Mouse (Mus musculus) limb, embryonic 11.5 days (tissue): ENCODE results near the gene Dpep3. TPM values are rescaled to one million over a fixed set of nuclear protein-coding genes. Genes with fewer than 3 reads are reported as not detected.
"Not testable (repeated sequence)": the region's sequence is repeated elsewhere in the genome, so short reads cannot be mapped to it uniquely, and the experiment has no call there.

Experiments used
- ATAC-seq: fragments of 200-750 bp; cut with Nextera tagmentation; 2 replicates; pipeline ENCODE4 v1.8.0; 2017; ENCODE audit warnings: low read depth; ENCODE audit not compliant: insufficient number of reproducible peaks, low FRiP score, low TSS enrichment
- DNase-seq: peaks from one replicate; pipeline ENCODE4 v3.0.0-alpha.2; 2015; ENCODE audit warnings: low spot score
- H3K27ac ChIP-seq: fragments of 300-500 bp; sonication (generic); replicated peaks from 2 replicates; pipeline ENCODE4 v1.5.1; 2014; ENCODE audit warnings: low read depth, mild to moderate bottlenecking, low read length
- H3K27me3 ChIP-seq: fragments of 300-500 bp; sonication (generic); 2 replicates; pipeline ENCODE4 v1.6.1; 2014; ENCODE audit warnings: mild to moderate bottlenecking, low read length, mixed read lengths; ENCODE audit not compliant: control insufficient read depth, insufficient read depth
- H3K36me3 ChIP-seq: fragments of 300-500 bp; sonication (generic); 2 replicates; pipeline ENCODE4 v1.6.1; 2014; ENCODE audit warnings: mild to moderate bottlenecking, low read length, moderate library complexity, mixed read lengths; ENCODE audit not compliant: control insufficient read depth, insufficient read depth
- H3K4me1 ChIP-seq: fragments of 300-500 bp; sonication (generic); 2 replicates; pipeline ENCODE4 v1.6.1; 2014; ENCODE audit warnings: low read length, mixed read lengths; ENCODE audit not compliant: control insufficient read depth, insufficient read depth
- H3K4me2 ChIP-seq: fragments of 300-500 bp; sonication (generic); 2 replicates; pipeline ENCODE4 v1.6.1; 2014; ENCODE audit warnings: low read depth, mild to moderate bottlenecking, moderate library complexity; ENCODE audit not compliant: severe bottlenecking
- H3K4me3 ChIP-seq: fragments of 300-500 bp; sonication (generic); 2 replicates; pipeline ENCODE4 v1.5.1; 2014; ENCODE audit warnings: low read depth, low read length
- H3K9ac ChIP-seq: fragments of 300-500 bp; sonication (generic); 2 replicates; pipeline ENCODE4 v1.6.1; 2014; ENCODE audit warnings: mild to moderate bottlenecking, low read length
- H3K9me3 ChIP-seq: fragments of 300-500 bp; sonication (generic); 2 replicates; pipeline ENCODE4 v1.6.1; 2016; ENCODE audit warnings: low read length; ENCODE audit not compliant: control insufficient read depth
- WGBS: fragments of 180-500 bp; shearing (Covaris S2); extraction: QIAGEN DNeasy Blood & Tissue Kit; methylation state at CpG from one replicate; pipeline ENCODE4 v1.1.7; 2014; 5-methylcytosine and 5-hydroxymethylcytosine counted together
- polyA plus RNA-seq: library from polyadenylated mRNA; unstranded; fragments of >200 nt; fragmentation: Nextera tagmentation; extraction: Ambion mirVana; gene quantifications from 2 replicates; pipeline ENCODE4 v1.2.1, GENCODE M21; 2014

Gene Dpep3
- polyA plus RNA-seq, 1 experiment from 2014 or later: not detected

DNA sequence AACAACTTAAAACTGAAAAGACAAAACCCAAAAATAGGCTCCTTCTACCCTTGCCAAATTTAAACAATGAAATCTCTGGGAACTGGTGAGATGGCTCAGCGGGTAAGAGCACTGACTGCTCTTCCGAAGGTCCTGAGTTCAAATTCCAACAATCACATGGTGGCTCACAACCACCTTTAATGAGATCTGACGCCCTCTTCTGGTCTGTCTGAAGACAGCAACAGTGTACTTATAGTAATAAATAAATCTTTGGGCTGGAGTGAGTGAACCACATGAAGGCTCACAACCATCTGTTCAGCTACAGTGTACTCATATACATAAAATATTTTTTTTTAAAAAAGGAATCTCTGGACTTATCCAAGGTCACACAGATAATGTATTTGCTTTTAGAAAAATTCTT lies 28.7 kb upstream of the Dpep3 start:
- WGBS: 68% methylated on average over 3 of the region's 3 CpGs
- not testable (repeated sequence) for DNase-seq, H3K36me3 ChIP-seq, H3K27me3 ChIP-seq, H3K27ac ChIP-seq, H3K9me3 ChIP-seq, H3K4me1 ChIP-seq, H3K9ac ChIP-seq, H3K4me3 ChIP-seq, ATAC-seq, H3K4me2 ChIP-seq

- WGBS: 79% methylated on average over 3 of the region's 3 CpGs
These were observed 27.9 kb upstream of the Dpep3 start for GRCm38 (mm10) chr8:106007135-106007534.

DNA sequence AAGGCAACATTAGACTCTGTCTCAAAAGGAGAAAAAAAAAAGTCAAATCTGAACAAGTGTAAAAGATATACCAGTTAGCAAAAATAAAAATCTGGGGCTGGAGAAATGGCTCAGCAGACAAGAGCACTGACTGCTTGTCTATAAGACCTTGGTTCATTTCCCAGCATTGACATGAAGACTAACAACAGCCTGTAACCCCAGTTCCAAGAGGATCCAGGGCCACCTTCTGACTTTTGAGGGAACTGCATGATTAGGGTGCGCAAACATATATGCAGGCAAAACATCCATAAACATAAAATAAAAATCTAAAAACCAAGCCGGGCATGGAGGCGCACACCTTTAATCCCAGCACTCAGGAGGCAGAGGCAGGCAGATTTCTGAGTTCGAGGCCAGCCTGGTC lies 27.2 kb upstream of the Dpep3 start:
- WGBS: 86% methylated on average over 4 of the region's 4 CpGs
- H3K4me2 ChIP-seq: no peak overlapping the region
- H3K9ac ChIP-seq: no peak overlapping the region
- H3K27me3 ChIP-seq: no peaks in the 10 kb centered on the region
- DNase-seq: no peak
- H3K36me3 ChIP-seq: peaks cover 7% of the 10 kb centered on the region; the same call in 1 of the 2 replicates
- peaks cover 4% of the 10 kb centered on the region; the same call in 1 of the 2 replicates for H3K4me1 ChIP-seq
- H3K27ac ChIP-seq: no peak overlapping the region
- no peaks in the 10 kb centered on the region for H3K9me3 ChIP-seq
- ATAC-seq: no peak
- H3K4me3 ChIP-seq: no peak overlapping the region

More at GRCm38 (mm10) chr8:106007135-106007534, 27.9 kb upstream of the Dpep3 start:
- H3K4me3 ChIP-seq: no peak overlapping the region
- H3K27ac ChIP-seq: no peak overlapping the region
- H3K36me3 ChIP-seq: peaks cover 7% of the 10 kb centered on the region; the same call in 1 of the 2 replicates
- no peak overlapping the region for H3K4me2 ChIP-seq
- DNase-seq (no peak), ATAC-seq (no peak)
- H3K27me3 ChIP-seq: no peaks in the 10 kb centered on the region
- peaks cover 8% of the 10 kb centered on the region for H3K4me1 ChIP-seq
- no peaks in the 10 kb centered on the region for H3K9me3 ChIP-seq
- H3K9ac ChIP-seq: no peak overlapping the region

DNA sequence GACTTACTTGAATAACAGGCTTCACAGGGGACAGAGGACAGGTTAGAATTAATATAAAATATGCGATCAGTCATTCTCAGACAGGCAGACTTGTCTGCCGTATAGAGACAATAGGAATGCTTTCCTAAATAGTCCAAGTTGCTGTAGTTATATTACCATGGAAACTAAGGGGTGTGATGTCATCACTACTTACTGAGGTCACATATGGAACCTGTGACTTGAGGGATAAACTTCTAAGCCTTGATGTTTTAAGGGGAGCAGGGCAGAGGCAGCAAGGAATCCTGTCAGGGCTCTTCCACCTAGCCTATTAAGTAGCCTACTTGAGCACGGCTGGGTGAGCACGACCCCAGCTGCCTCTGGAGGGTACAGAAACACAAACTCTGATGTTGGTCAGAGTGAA lies 26.6 kb upstream of the Dpep3 start, which contains the start of gene Dpep2nb:
Gene Dpep2nb (minus strand): TSS at position 101 of the 400 bp plus-strand sequence.
- Histone ChIP-seq H3K9ac (no peak within 1 kb of the TSS), H3K9me3 (no peaks in the 10 kb centered on the region), H3K4me1 (peaks cover 4% of the 10 kb centered on the region; the same call in 1 of the 2 replicates), H3K4me2 (no peak within 1 kb of the TSS), H3K27ac (no peak within 1 kb of the TSS), H3K27me3 (no peaks in the 10 kb centered on the region), H3K36me3 (peaks cover 7% of the 10 kb centered on the region; the same call in 1 of the 2 replicates), H3K4me3 (no peak within 1 kb of the TSS)
- ATAC-seq: no peak
- no peak for DNase-seq
- 81% methylated on average over 4 of the region's 4 CpGs for WGBS

- Histone ChIP-seq H3K9ac (no peak overlapping the region), H3K4me1 (no peaks in the 10 kb centered on the region), H3K9me3 (no peaks in the 10 kb centered on the region), H3K27me3 (no peaks in the 10 kb centered on the region), H3K4me3 (no peak overlapping the region), H3K36me3 (peaks cover 1% of the 10 kb centered on the region; the same call in 1 of the 2 replicates), H3K27ac (no peak overlapping the region), H3K4me2 (no peak overlapping the region)
- ATAC-seq (no peak), DNase-seq (no peak)
- 82% methylated on average over 8 of the region's 8 CpGs for WGBS
These were observed 25.4 kb upstream of the Dpep3 start for GRCm38 (mm10) chr8:106004538-106005207.

GRCm38 (mm10) chr8:106001908-106002307 lies 22.7 kb upstream of the Dpep3 start:
- 83% methylated on average over 4 of the region's 4 CpGs for WGBS
- no peaks in the 10 kb centered on the region for H3K9me3 ChIP-seq
- no peak for ATAC-seq

DNA sequence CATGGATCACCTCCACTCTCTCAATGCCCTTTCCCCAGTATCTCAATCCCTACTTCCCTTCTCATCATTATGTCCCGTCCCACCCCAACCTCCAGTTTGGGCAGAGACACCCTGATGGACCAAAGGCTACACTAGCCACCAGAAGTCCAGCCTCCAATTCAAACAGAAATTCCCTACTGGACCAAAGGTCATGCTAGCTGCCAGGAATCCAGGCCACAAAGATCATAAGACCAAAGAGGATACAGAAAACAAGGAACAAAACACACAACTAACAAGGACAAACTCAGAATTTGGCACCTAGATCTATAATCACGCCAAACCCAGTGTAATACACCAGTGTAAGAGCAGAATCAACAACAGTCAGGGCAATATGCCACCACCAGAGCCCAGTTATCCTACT lies 19.7 kb upstream of the Dpep3 start:
- no peak overlapping the region for H3K4me3 ChIP-seq
- no peak overlapping the region for H3K4me2 ChIP-seq
- H3K9ac ChIP-seq: no peak overlapping the region
- H3K4me1 ChIP-seq: no peaks in the 10 kb centered on the region
- H3K36me3 ChIP-seq: no peaks in the 10 kb centered on the region
- no peak overlapping the region for H3K27ac ChIP-seq
- ATAC-seq (no peak), DNase-seq (no peak)
- 85% methylated on average over 2 of the region's 2 CpGs for WGBS
- H3K9me3 ChIP-seq: no peaks in the 10 kb centered on the region
- H3K27me3 ChIP-seq: no peaks in the 10 kb centered on the region

More at GRCm38 (mm10) chr8:106001908-106002307, 22.7 kb upstream of the Dpep3 start:
- no peak overlapping the region for H3K4me3 ChIP-seq
- no peak for DNase-seq
- no peak overlapping the region for H3K27ac ChIP-seq
- no peaks in the 10 kb centered on the region for H3K4me1 ChIP-seq
- H3K9ac ChIP-seq: no peak overlapping the region
- no peaks in the 10 kb centered on the region for H3K36me3 ChIP-seq
- no peaks in the 10 kb centered on the region for H3K27me3 ChIP-seq
- H3K4me2 ChIP-seq: no peak overlapping the region

DNA sequence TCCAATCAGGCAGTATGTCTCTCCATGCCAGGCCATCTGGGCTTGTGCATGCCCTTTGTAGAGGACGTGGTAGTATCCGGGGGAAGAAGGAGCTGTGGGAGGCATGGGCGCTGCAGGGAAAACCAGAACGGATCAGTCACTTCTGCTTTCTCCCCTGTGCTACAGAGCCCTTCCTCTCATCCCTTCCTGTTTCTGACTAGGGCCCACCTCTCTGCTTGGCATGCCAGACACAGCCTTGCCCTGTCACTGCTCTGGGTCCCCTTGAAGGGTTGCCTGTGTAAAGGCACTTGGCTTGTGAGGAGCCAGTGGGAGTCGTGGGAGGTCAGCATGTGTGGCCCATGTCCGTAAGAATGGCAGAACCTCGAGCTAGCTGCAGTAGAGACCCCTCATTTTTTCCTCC lies 17.1 kb upstream of the Dpep3 start:
- no peak overlapping the region for H3K9ac ChIP-seq
- no peaks in the 10 kb centered on the region for H3K36me3 ChIP-seq
- DNase-seq (no peak), ATAC-seq (no peak)
- H3K4me1 ChIP-seq: no peaks in the 10 kb centered on the region
- H3K27ac ChIP-seq: no peak overlapping the region
- no peak overlapping the region for H3K4me3 ChIP-seq
- WGBS: 71% methylated on average over 7 of the region's 7 CpGs
- no peak overlapping the region for H3K4me2 ChIP-seq
- H3K9me3 ChIP-seq: no peaks in the 10 kb centered on the region
- no peaks in the 10 kb centered on the region for H3K27me3 ChIP-seq
